Mouse (Mus musculus) MEL (cell line): ENCODE measurements around the gene Crim1. TPM values are rescaled to one million over a fixed set of nuclear protein-coding genes. Genes with fewer than 3 reads are reported as not detected.

Source experiments
- DNase-seq: peaks from one replicate; pipeline ENCODE4 v3.0.0; 2011; ENCODE audit warnings: low read depth, low spot score
- H3K27ac ChIP-seq: 2 replicates; pipeline ENCODE4 v1.5.1; 2012; ENCODE audit warnings: low read depth, mild to moderate bottlenecking, control low read depth, low read length, moderate library complexity; ENCODE audit not compliant: control insufficient read depth
- H3K27me3 ChIP-seq, 2 experiments: fragments of 150-350 bp in 1 of 2; sonication (generic) in 1 of 2; 2 replicates each; pipeline ENCODE4 v1.6.1; 2012; ENCODE audit warnings: low read length in 2 of 2, mild to moderate bottlenecking in 2 of 2, improper control_type of control experiment in 1 of 2, moderate library complexity in 1 of 2; ENCODE audit not compliant: insufficient read depth in 2 of 2, control insufficient read depth in 1 of 2
- H3K36me3 ChIP-seq, 2 experiments: 2 replicates each; pipeline ENCODE4 v1.6.1; 2012 to 2014; ENCODE audit warnings: low read length in 2 of 2, improper control_type of control experiment in 1 of 2, inconsistent platforms in 1 of 2, mild to moderate bottlenecking in 1 of 2; ENCODE audit not compliant: insufficient read depth in 2 of 2, control insufficient read depth in 1 of 2
- H3K4me1 ChIP-seq, 2 experiments: fragments of 150-350 bp in 1 of 2; sonication (generic) in 1 of 2; 2 replicates each; pipeline ENCODE4 v1.6.1; 2012; ENCODE audit warnings: low read length in 2 of 2, improper control_type of control experiment in 1 of 2, mild to moderate bottlenecking in 1 of 2; ENCODE audit not compliant: insufficient read depth in 2 of 2, control insufficient read depth in 1 of 2
- H3K4me3 ChIP-seq, 2 experiments: fragments of 150-350 bp in 1 of 2; sonication (generic) in 1 of 2; 2 replicates each; pipeline ENCODE4 v1.5.1; 2012; ENCODE audit warnings: low read depth in 2 of 2, low read length in 2 of 2, mild to moderate bottlenecking in 2 of 2, moderate library complexity in 2 of 2, control low read depth in 1 of 2, improper control_type of control experiment in 1 of 2; ENCODE audit not compliant: control insufficient read depth in 1 of 2, insufficient read depth in 1 of 2
- H3K79me2 ChIP-seq: 2 replicates; pipeline ENCODE4 v1.6.1; 2012; ENCODE audit warnings: mild to moderate bottlenecking, low read length, moderate library complexity; ENCODE audit not compliant: control insufficient read depth, poor library complexity, insufficient read depth
- H3K9ac ChIP-seq: 2 replicates; pipeline ENCODE4 v1.6.1; 2012; ENCODE audit warnings: low read depth, mild to moderate bottlenecking, control low read depth, low read length, moderate library complexity; ENCODE audit not compliant: control insufficient read depth, poor library complexity, severe bottlenecking
- H3K9me3 ChIP-seq: fragments of 150-350 bp; sonication (generic); replicated peaks from 2 replicates; pipeline ENCODE4 v1.6.1; 2012; ENCODE audit warnings: mild to moderate bottlenecking, low read length, improper control_type of control experiment, moderate library complexity; ENCODE audit not compliant: insufficient read depth
- CHD1 ChIP-seq: IDR thresholded peaks from 2 replicates; pipeline ENCODE4 v1.6.1; 2012; ENCODE audit warnings: low read depth, mild to moderate bottlenecking, inconsistent platforms, low read length, improper control_type of control experiment
- CHD2 ChIP-seq: IDR thresholded peaks from 2 replicates; pipeline ENCODE4 v1.6.1; 2011; ENCODE audit warnings: low read length, improper control_type of control experiment
- CTCF ChIP-seq, 3 experiments: IDR thresholded peaks in 2 of 3; conservative IDR thresholded peaks in 1 of 3; 2 replicates each; pipeline ENCODE4 v1.5.1; 2011 to 2012; ENCODE audit warnings: low read length in 3 of 3, low read depth in 2 of 3, mild to moderate bottlenecking in 2 of 3, improper control_type of control experiment in 1 of 3, inconsistent platforms in 1 of 3, mixed read lengths in 1 of 3, moderate library complexity in 1 of 3; ENCODE audit not compliant: control insufficient read depth in 1 of 3, insufficient read depth in 1 of 3, poor library complexity in 1 of 3, severe bottlenecking in 1 of 3
- ELF1 ChIP-seq: IDR thresholded peaks from 2 replicates; pipeline ENCODE4 v1.6.1; 2014; ENCODE audit warnings: low read depth, mild to moderate bottlenecking, inconsistent platforms, low read length, improper control_type of control experiment, moderate library complexity
- EP300 ChIP-seq, 2 experiments: IDR thresholded peaks; 2 replicates each; pipeline ENCODE4 v1.6.1; 2011; ENCODE audit warnings: improper control_type of control experiment in 2 of 2, low read length in 2 of 2, low read depth in 1 of 2, mild to moderate bottlenecking in 1 of 2
- ETS1 ChIP-seq: IDR thresholded peaks from 2 replicates; pipeline ENCODE4 v1.6.1; 2012; ENCODE audit warnings: low read depth, mild to moderate bottlenecking, inconsistent platforms, low read length, improper control_type of control experiment, moderate library complexity
- GABPA ChIP-seq: IDR thresholded peaks from 2 replicates; pipeline ENCODE4 v1.6.1; 2012; ENCODE audit warnings: low read depth, mild to moderate bottlenecking, inconsistent platforms, low read length, improper control_type of control experiment, moderate library complexity
- KAT2A ChIP-seq: conservative IDR thresholded peaks from 2 replicates; pipeline ENCODE4 v1.6.1; 2012; ENCODE audit warnings: low read depth, low read length, improper control_type of control experiment, inconsistent platforms
- MEF2A ChIP-seq: IDR thresholded peaks from 2 replicates; pipeline ENCODE4 v1.6.1; 2014; ENCODE audit warnings: low read depth, mild to moderate bottlenecking, inconsistent platforms, low read length, improper control_type of control experiment; ENCODE audit not compliant: poor library complexity, insufficient replicate concordance, severe bottlenecking; ENCODE audit errors: extremely low read depth
- MXI1 ChIP-seq: IDR thresholded peaks from 2 replicates; pipeline ENCODE4 v1.6.1; 2011; ENCODE audit warnings: mild to moderate bottlenecking, low read depth, low read length, improper control_type of control experiment
- MYC ChIP-seq: IDR thresholded peaks from 2 replicates; pipeline ENCODE4 v1.6.1; 2011; ENCODE audit warnings: low read depth, mild to moderate bottlenecking, low read length, improper control_type of control experiment, moderate library complexity
- NELFE ChIP-seq: IDR thresholded peaks from 2 replicates; pipeline ENCODE4 v1.6.1; 2011; ENCODE audit warnings: low read depth, low read length, improper control_type of control experiment
- POLR2A ChIP-seq, 2 experiments: IDR thresholded peaks; 2 replicates each; pipeline ENCODE4 v1.6.1; 2011 to 2012; ENCODE audit warnings: low read length in 2 of 2, mild to moderate bottlenecking in 2 of 2, control low read depth in 1 of 2, improper control_type of control experiment in 1 of 2, low read depth in 1 of 2, moderate library complexity in 1 of 2; ENCODE audit not compliant: control insufficient read depth in 1 of 2, insufficient read depth in 1 of 2, poor library complexity in 1 of 2
- POLR2AphosphoS2 ChIP-seq: IDR thresholded peaks from 2 replicates; pipeline ENCODE4 v1.6.1; 2011; ENCODE audit warnings: low read length, improper control_type of control experiment
- RCOR1 ChIP-seq: IDR thresholded peaks from 2 replicates; pipeline ENCODE4 v1.6.1; 2012; ENCODE audit warnings: low read depth, mild to moderate bottlenecking, inconsistent platforms, low read length, improper control_type of control experiment
- SIN3A ChIP-seq: IDR thresholded peaks from 2 replicates; pipeline ENCODE4 v1.6.1; 2012; ENCODE audit warnings: low read length, improper control_type of control experiment, inconsistent platforms
- SMC3 ChIP-seq: IDR thresholded peaks from 2 replicates; pipeline ENCODE4 v1.6.1; 2011; ENCODE audit warnings: low read depth, low read length, improper control_type of control experiment
- UBTF ChIP-seq: IDR thresholded peaks from 2 replicates; pipeline ENCODE4 v1.6.1; 2012; ENCODE audit warnings: low read depth, mild to moderate bottlenecking, inconsistent platforms, low read length, improper control_type of control experiment, moderate library complexity, borderline replicate concordance; ENCODE audit not compliant: insufficient read depth
- USF1 ChIP-seq: IDR thresholded peaks from 2 replicates; pipeline ENCODE4 v1.6.1; 2014; ENCODE audit warnings: low read depth, mild to moderate bottlenecking, inconsistent platforms, low read length, improper control_type of control experiment, moderate library complexity
- USF2 ChIP-seq, 2 experiments: IDR thresholded peaks; 2 replicates each; pipeline ENCODE4 v1.6.1; 2011 to 2012; ENCODE audit warnings: improper control_type of control experiment in 2 of 2, low read length in 2 of 2, borderline replicate concordance in 1 of 2, inconsistent platforms in 1 of 2, low read depth in 1 of 2, mild to moderate bottlenecking in 1 of 2; ENCODE audit not compliant: insufficient read depth in 1 of 2
- ZKSCAN1 ChIP-seq: IDR thresholded peaks from 2 replicates; pipeline ENCODE4 v1.6.1; 2012; ENCODE audit warnings: low read depth, mild to moderate bottlenecking, inconsistent platforms, low read length, improper control_type of control experiment, moderate library complexity
- ZMIZ1 ChIP-seq: IDR thresholded peaks from 2 replicates; pipeline ENCODE4 v1.6.1; 2012; ENCODE audit warnings: low read depth, mild to moderate bottlenecking, inconsistent platforms, low read length, improper control_type of control experiment, moderate library complexity
- ZNF384 ChIP-seq: IDR thresholded peaks from 2 replicates; pipeline ENCODE4 v1.6.1; 2012; ENCODE audit warnings: low read depth, mild to moderate bottlenecking, inconsistent platforms, low read length, improper control_type of control experiment
- polyA plus RNA-seq, 2 experiments: library from polyadenylated mRNA; stranded (reverse) in 1 of 2; unstranded in 1 of 2; fragments of >175 nt in 1 of 2; fragments of >200 nt in 1 of 2; gene quantifications; 2 replicates each; pipeline versions ENCODE4 v1.2.1 to v1.2.4; 2012; ENCODE audit warnings: low replicate concordance in 2 of 2, low read depth in 1 of 2; ENCODE audit not compliant: insufficient read length in 2 of 2, insufficient read depth in 1 of 2, missing spikeins in 1 of 2
- total RNA-seq: library from RNA; depleted of rRNA; stranded (reverse); fragments of 300-350 nt; gene quantifications from 2 replicates; pipeline ENCODE4 v1.2.3, GENCODE M21; 2012

Crim1 gene
- total and polyA plus RNA-seq, 3 experiments: not detected

DNA sequence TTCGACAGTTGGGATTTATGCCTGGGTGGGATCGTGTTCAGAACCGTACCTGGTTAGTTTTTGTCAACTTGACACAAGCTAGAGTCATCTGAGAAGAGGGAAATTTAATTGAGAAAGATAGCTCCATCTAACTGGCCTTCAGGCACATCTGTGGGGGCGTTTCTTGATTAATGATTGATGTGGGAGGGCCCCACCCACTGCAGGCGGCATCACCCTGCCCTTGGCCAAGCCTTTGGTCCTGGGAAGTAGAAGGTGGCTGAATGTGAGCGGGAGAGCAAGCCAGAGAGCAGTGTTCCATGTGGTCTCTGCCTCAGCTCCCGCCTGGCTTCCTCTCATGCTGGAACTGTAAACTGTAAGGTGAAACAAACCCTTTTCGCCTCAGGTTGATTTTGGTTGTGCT, 56.5 kb downstream of the Crim1 start:
- Histone ChIP-seq H3K9ac (no peak overlapping the region), H3K9me3 (no peaks in the 10 kb centered on the region), H3K4me1 (no peaks in the 10 kb centered on the region), H3K27ac (no peak overlapping the region), H3K79me2 (no peaks in the 10 kb centered on the region), H3K4me3 (no peak overlapping the region), H3K27me3 (no peaks in the 10 kb centered on the region), H3K36me3 (no peaks in the 10 kb centered on the region)
- TF ChIP-seq KAT2A (no peak), CHD1 (no peak), CHD2 (no peak), EP300 (IDR thresholded peaks at IDR 0.05; ENCODE audit: low read depth in 1 of 2, low read length in 2 of 2) (no peak), ZKSCAN1 (no peak), NELFE (no peak), USF1 (no peak), UBTF (no peak), ETS1 (no peak), POLR2A (IDR thresholded peaks at IDR 0.05; ENCODE audit: control insufficient read depth in 1 of 2, insufficient read depth in 1 of 2, low read depth in 1 of 2, low read length in 2 of 2, poor library complexity in 1 of 2) (no peak), ELF1 (no peak), SMC3 (no peak)
- DNase-seq: no peak

GRCm38 (mm10) chr17:78261684-78262083, 61.6 kb downstream of the Crim1 start:
- no peak overlapping the region for H3K27ac ChIP-seq
- H3K79me2 ChIP-seq: no peaks in the 10 kb centered on the region
- H3K36me3 ChIP-seq: no peaks in the 10 kb centered on the region
- H3K4me1 ChIP-seq: no peaks in the 10 kb centered on the region
- no peaks in the 10 kb centered on the region for H3K27me3 ChIP-seq
- no peaks in the 10 kb centered on the region for H3K9me3 ChIP-seq
- no peak for DNase-seq
- no peak overlapping the region for H3K9ac ChIP-seq
- TF ChIP-seq KAT2A: no peak
- TF ChIP-seq USF2 (IDR thresholded peaks at IDR 0.05; ENCODE audit: borderline replicate concordance in 1 of 2, insufficient read depth in 1 of 2, low read depth in 1 of 2, low read length in 2 of 2): no peak
- no peak for TF ChIP-seq MYC
- TF ChIP-seq POLR2AphosphoS2: no peak
- TF ChIP-seq MXI1: no peak
- no peak for TF ChIP-seq SIN3A
- no peak for TF ChIP-seq ZMIZ1
- TF ChIP-seq GABPA: no peak
- TF ChIP-seq RCOR1: no peak
- no peak for TF ChIP-seq MEF2A
- TF ChIP-seq ZNF384: no peak
- no peak for TF ChIP-seq SMC3
- TF ChIP-seq ELF1: no peak
- no peak for TF ChIP-seq USF1
- no peak for TF ChIP-seq CTCF (IDR thresholded peaks at IDR 0.05 in 2 of 3, conservative IDR thresholded peaks at IDR 0.05 in 1 of 3; ENCODE audit: control insufficient read depth in 1 of 3, insufficient read depth in 1 of 3, low read depth in 2 of 3, low read length in 3 of 3, poor library complexity in 1 of 3, severe bottlenecking in 1 of 3)
- H3K4me3 ChIP-seq: no peak overlapping the region
